Mouse (Mus musculus) limb, embryonic 15.5 days (tissue): ENCODE measurements around the gene Cux1. TPM values are rescaled to one million over a fixed set of nuclear protein-coding genes. Genes with fewer than 3 reads are reported as not detected.

Experiments
- ATAC-seq: fragments of 200-750 bp; cut with Nextera tagmentation; 2 replicates; pipeline ENCODE4 v1.8.0; 2017; ENCODE audit warnings: low read depth, moderate TSS enrichment; ENCODE audit not compliant: insufficient number of reproducible peaks, low FRiP score, low TSS enrichment
- H3K27ac ChIP-seq: fragments of 300-500 bp; sonication (generic); 2 replicates; pipeline ENCODE4 v1.5.1; 2015; ENCODE audit warnings: moderate library complexity, mild to moderate bottlenecking, inconsistent platforms
- H3K27me3 ChIP-seq: fragments of 300-500 bp; sonication (generic); 2 replicates; pipeline ENCODE4 v1.6.1; 2015; ENCODE audit warnings: inconsistent platforms
- H3K36me3 ChIP-seq: fragments of 300-500 bp; sonication (generic); 2 replicates; pipeline ENCODE4 v1.6.1; 2015; ENCODE audit warnings: inconsistent platforms
- H3K4me1 ChIP-seq: fragments of 300-500 bp; sonication (generic); 2 replicates; pipeline ENCODE4 v1.6.1; 2015; ENCODE audit warnings: inconsistent platforms
- H3K4me2 ChIP-seq: fragments of 300-500 bp; sonication (generic); 2 replicates; pipeline ENCODE4 v1.6.1; 2015; ENCODE audit warnings: mild to moderate bottlenecking, inconsistent platforms
- H3K4me3 ChIP-seq: fragments of 300-500 bp; sonication (generic); 2 replicates; pipeline ENCODE4 v1.5.1; 2015; ENCODE audit warnings: mild to moderate bottlenecking, inconsistent platforms
- H3K9ac ChIP-seq: fragments of 300-500 bp; sonication (generic); 2 replicates; pipeline ENCODE4 v1.6.1; 2015; ENCODE audit warnings: inconsistent platforms
- H3K9me3 ChIP-seq: fragments of 300-500 bp; sonication (generic); 2 replicates; pipeline ENCODE4 v1.6.1; 2016; ENCODE audit warnings: inconsistent platforms
- WGBS: fragments of 180-500 bp; shearing (Covaris S2); methylation state at CpG from one replicate; pipeline ENCODE4 v1.1.7; 2015; 5-methylcytosine and 5-hydroxymethylcytosine counted together
- polyA plus RNA-seq: library from polyadenylated mRNA; unstranded; fragments of >200 nt; fragmentation: Nextera tagmentation; extraction: Ambion mirVana; gene quantifications from 2 replicates; pipeline ENCODE4 v1.2.1, GENCODE M21; 2015

Gene Cux1
- polyA plus RNA-seq, 1 experiment from 2014 or later = 80.1 TPM

DNA sequence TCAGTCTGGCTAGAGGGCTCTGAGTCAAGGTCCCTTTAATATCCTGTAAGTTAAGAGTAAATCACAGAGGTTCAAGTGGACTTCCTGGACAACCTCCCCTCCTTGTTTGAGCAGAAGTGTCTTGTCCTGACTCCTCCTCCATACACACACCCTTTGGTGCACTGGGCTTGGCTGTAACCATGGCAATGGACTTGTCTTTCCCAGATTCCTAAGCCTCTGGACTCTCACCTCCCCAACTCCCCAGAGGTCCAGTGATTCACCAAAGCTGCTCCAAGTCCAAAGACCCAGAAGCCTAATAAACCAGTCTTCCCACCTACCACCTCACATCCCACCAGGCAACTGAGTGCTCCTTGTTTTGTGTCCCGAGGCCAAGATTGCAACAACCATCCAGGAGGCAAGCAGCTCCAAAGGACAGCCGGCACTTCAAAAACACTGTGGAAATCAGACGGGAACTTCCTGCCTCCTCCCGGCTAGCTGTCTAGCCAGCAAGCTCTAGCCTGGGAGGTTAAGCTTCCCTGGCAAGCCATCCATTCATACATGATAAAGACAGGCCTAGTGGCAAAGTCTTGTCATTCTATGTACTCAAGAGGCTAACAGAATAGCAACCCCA is 17.5 kb upstream of the Cux1 start:
- H3K4me3 ChIP-seq = no peak overlapping the region
- no peak overlapping the region for H3K9ac ChIP-seq
- H3K4me1 ChIP-seq = peaks cover 12% of the 10 kb centered on the region; the same call in 1 of the 2 replicates
- H3K27ac ChIP-seq = no peak overlapping the region
- peaks cover 28% of the 10 kb centered on the region; the same call in 1 of the 2 replicates for H3K27me3 ChIP-seq
- 28% methylated on average over 4 of the region's 4 CpGs for WGBS
- no peaks in the 10 kb centered on the region for H3K36me3 ChIP-seq
- no peak overlapping the region for H3K4me2 ChIP-seq
- H3K9me3 ChIP-seq = peaks cover 4% of the 10 kb centered on the region; the same call in 1 of the 2 replicates
- no peak for ATAC-seq

DNA sequence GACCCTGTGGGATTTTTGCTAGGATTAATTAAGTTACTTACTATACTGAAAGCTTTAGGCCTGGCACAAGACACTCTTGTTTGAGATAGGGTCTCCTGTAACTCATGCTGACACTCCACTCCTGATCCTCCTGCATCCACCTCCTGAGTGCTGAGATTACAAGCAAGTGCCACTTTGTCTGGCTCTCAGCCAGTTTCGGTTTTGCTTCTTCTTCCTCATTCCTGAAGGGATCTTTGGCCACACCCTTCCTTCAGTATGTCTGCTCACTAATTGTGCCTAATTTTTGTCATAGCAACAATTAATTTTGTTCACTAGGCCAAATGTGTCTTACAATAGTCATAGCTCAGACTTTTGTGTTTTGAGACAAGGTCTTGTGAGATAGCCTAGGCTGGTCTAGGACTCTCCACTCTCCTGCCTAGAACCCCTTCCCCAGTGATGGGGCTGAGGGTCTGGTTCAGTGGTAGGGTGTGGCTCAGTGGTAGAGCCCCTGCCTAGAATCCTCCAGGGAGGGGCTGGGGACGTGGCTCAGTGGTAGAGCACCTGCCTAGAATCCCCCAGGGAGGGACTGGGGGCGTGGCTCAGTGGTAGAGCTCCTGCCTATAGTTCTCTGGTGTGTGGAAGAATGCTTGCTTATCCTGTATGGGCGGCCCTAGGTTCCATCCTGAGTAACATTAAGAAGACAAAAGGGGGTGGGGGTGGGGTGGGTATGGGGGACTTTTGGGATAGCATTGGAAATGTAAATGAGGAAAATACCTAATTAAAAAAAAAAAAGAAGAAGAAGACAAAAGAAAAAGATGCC is 16.6 kb upstream of the Cux1 start:
- Histone ChIP-seq H3K9ac (no peak overlapping the region), H3K27me3 (peaks cover 34% of the 10 kb centered on the region; the same call in 1 of the 2 replicates), H3K4me3 (no peak overlapping the region), H3K4me2 (no peak overlapping the region), H3K9me3 (peaks cover 4% of the 10 kb centered on the region; the same call in 1 of the 2 replicates), H3K27ac (no peak overlapping the region), H3K4me1 (peaks cover 12% of the 10 kb centered on the region; the same call in 1 of the 2 replicates), H3K36me3 (no peaks in the 10 kb centered on the region)
- WGBS = 81% methylated on average over 4 of the region's 4 CpGs
- no peak for ATAC-seq

DNA sequence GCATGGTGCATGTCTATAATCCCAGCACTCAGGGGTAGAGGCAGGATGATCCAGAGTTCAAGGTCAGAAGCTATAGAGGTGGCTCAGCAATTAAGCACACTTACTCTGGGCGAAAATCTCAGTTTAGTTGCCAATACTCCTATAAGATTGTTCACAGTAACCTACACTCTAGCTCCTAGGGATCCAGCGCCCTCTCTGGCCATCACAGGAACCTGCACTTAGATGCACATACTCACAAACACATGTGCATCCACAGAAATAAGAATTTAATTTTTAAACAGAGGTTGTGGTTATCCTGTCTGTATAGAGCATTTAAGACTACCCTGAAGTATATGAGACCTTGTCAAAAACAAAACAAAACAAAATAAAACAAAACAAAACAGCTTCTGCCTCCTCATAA is 16.0 kb upstream of the Cux1 start:
- H3K4me3 ChIP-seq = no peak overlapping the region
- H3K27me3 ChIP-seq = peaks cover 40% of the 10 kb centered on the region
- peaks cover 4% of the 10 kb centered on the region; the same call in 1 of the 2 replicates for H3K9me3 ChIP-seq
- H3K9ac ChIP-seq = no peak overlapping the region
- H3K27ac ChIP-seq = no peak overlapping the region
- H3K4me2 ChIP-seq = no peak overlapping the region
- H3K36me3 ChIP-seq = no peaks in the 10 kb centered on the region
- no peak for ATAC-seq
- 82% methylated on average over 2 of the region's 2 CpGs for WGBS
- H3K4me1 ChIP-seq = peaks cover 12% of the 10 kb centered on the region; the same call in 1 of the 2 replicates

DNA sequence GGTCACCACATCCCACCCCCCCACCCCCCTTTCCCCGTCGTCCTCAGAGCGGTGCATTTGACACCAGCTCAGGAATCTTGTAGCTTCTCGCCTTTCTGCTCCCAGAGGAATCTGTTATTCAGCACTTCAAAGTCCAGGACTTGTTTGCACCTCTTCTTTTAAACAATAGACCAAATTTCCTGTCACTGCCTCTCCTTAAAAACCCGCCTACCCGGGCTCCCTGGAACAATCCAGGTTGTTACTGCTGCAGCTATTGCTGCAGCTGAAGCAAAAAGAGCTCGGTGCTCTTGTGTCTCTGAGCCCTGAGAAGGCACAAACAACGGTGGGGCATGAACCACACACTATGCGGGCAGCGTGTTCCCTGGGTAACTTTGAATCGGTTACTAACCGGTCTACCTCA is 14.9 kb upstream of the Cux1 start:
- Histone ChIP-seq H3K4me2 (no peak overlapping the region), H3K27me3 (peaks cover 47% of the 10 kb centered on the region)
- 3% methylated on average over 12 of the region's 12 CpGs for WGBS

DNA sequence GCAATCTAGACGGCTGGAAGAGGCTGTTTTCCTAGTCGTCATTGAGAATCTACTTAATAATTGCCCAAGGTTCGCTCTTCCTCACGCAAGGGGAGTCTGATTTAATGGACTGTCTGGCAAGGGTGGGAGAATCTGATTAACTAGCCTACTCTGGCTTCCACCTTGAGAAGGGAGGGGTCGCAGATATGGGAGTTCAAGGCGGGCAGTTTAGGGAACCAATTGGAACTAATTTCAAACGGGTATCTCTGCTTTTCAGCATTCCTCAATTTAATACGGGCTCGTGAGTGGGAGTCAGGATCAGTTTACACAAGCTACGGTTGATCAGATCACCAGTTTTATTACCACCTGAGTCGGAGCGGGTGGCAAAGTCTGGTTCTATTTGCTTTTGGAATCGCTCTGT is 14.3 kb upstream of the Cux1 start:
- no peak overlapping the region for H3K27ac ChIP-seq
- peaks cover 48% of the 10 kb centered on the region for H3K27me3 ChIP-seq
- 2% methylated on average over 13 of the region's 13 CpGs for WGBS
- H3K9me3 ChIP-seq = peaks cover 4% of the 10 kb centered on the region; the same call in 1 of the 2 replicates
- no peak overlapping the region for H3K9ac ChIP-seq
- peak overlapping the region; percentile 21 for H3K4me2 ChIP-seq
- H3K36me3 ChIP-seq = no peaks in the 10 kb centered on the region
- ATAC-seq = no peak
- peaks cover 12% of the 10 kb centered on the region; the same call in 1 of the 2 replicates for H3K4me1 ChIP-seq
- H3K4me3 ChIP-seq = no peak overlapping the region

More for the DNA sequence above, 14.9 kb upstream of the Cux1 start:
- no peak overlapping the region for H3K27ac ChIP-seq
- peaks cover 4% of the 10 kb centered on the region; the same call in 1 of the 2 replicates for H3K9me3 ChIP-seq
- no peaks in the 10 kb centered on the region for H3K36me3 ChIP-seq
- ATAC-seq = no peak
- no peak overlapping the region for H3K4me3 ChIP-seq
- H3K9ac ChIP-seq = no peak overlapping the region
- H3K4me1 ChIP-seq = peaks cover 12% of the 10 kb centered on the region; the same call in 1 of the 2 replicates

DNA sequence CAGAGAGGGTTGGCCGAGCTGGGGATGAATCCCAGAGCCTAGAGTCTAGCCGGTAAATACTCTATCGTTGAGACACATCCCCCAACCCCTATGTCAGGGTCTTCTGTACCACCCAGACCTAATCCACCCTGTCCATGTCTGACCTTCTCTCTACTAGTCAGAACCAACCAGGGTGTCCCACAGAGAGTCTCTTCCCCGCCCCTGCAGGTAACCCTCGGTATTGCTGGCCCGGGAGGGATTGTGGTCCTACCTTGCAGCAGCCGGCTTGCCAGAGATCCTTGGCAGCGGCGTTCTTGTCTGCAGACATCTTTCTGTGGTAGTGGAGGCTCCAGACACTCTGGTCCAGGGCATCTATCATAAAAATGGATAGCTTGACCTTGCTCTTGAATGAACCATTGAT is 13.9 kb upstream of the Cux1 start:
- Histone ChIP-seq H3K27ac (no peak overlapping the region), H3K27me3 (peaks cover 48% of the 10 kb centered on the region), H3K4me2 (peak overlapping the region; percentile 21), H3K36me3 (no peaks in the 10 kb centered on the region), H3K4me3 (no peak overlapping the region), H3K9me3 (peaks cover 4% of the 10 kb centered on the region; the same call in 1 of the 2 replicates), H3K4me1 (peaks cover 12% of the 10 kb centered on the region; the same call in 1 of the 2 replicates), H3K9ac (no peak overlapping the region)
- 0 out of 2 replicates have a peak, but pooled peaks have one; percentile 40 for ATAC-seq
- WGBS = 14% methylated on average over 9 of the region's 9 CpGs

DNA sequence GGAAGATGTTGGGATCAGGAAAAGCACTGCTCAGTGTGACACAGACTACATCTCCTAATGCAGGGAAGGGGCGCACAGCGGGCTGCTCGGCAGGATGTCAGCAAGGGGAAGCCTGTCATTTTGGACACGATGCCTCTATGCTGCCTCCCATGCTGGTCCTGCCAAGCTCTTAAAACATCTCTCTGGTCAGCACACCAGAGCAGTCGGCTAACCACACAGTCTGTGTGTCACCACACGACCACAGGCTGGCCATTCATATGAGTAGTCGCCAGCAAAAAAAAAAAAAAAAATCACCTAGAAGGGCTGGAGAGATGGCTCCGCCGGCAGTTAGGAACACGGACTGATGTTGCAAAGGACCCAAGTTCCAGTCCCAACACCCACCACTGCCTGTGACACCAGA is 10.9 kb upstream of the Cux1 start:
- Histone ChIP-seq H3K36me3 (no peaks in the 10 kb centered on the region), H3K4me3 (no peak overlapping the region), H3K4me1 (peaks cover 12% of the 10 kb centered on the region; the same call in 1 of the 2 replicates), H3K27me3 (peaks cover 70% of the 10 kb centered on the region), H3K27ac (no peak overlapping the region), H3K9ac (no peak overlapping the region), H3K4me2 (no peak overlapping the region), H3K9me3 (peaks cover 2% of the 10 kb centered on the region; the same call in 1 of the 2 replicates)
- 52% methylated on average over 10 of the region's 10 CpGs for WGBS
- no peak for ATAC-seq

DNA sequence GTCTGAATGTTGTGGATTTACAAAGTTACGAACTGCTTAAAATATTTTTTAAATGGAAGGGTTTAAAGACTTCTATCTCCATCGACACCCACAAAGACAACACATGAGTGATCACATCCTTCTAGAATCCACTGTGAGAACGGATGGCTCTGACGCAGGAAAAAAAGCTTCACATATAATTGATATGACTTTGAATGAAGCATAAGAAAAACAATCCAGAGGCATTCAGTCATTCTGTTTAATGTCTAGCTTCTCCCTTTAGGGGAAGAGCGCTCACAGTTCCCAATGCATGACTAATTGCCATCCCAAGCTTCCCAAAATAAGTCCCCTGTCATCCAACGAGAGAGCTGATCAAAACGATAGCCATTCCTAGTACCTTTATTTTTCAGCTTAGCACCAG is 2.9 kb upstream of the Cux1 start:
- Histone ChIP-seq H3K4me3 (no peak overlapping the region), H3K9ac (no peak overlapping the region), H3K4me1 (peaks cover 26% of the 10 kb centered on the region), H3K36me3 (no peaks in the 10 kb centered on the region), H3K27me3 (peaks cover 59% of the 10 kb centered on the region), H3K27ac (no peak overlapping the region), H3K4me2 (no peak overlapping the region), H3K9me3 (no peaks in the 10 kb centered on the region)
- ATAC-seq = no peak
- WGBS = 55% methylated on average over 7 of the region's 7 CpGs

DNA sequence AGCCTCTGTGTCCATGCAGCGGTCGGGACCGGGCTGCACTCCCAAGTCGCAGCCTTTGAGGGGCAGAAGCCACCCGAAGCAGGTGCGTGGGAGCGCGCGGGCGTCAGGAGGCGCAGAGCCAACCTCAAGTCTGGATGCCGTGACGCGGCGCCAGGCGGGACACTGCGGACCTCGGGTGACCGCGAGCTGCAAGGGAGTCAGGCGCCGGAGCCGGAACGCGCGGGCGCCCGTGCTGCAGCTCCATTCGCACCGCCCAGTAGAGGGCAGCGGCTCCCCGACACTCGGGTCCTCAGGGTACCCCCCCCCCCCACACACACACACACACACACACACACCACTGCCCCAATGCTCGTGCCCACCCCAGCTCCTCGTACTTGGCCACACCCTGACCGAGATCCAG is 1.5 kb upstream of the Cux1 start:
- Histone ChIP-seq H3K27ac (no peak overlapping the region), H3K4me2 (peak overlapping the region; percentile 100), H3K4me3 (peak overlapping the region; percentile 95), H3K27me3 (peaks cover 48% of the 10 kb centered on the region), H3K9ac (no peak overlapping the region), H3K4me1 (peaks cover 32% of the 10 kb centered on the region), H3K36me3 (no peaks in the 10 kb centered on the region), H3K9me3 (no peaks in the 10 kb centered on the region)
- under 1% methylated on average over 36 of the region's 36 CpGs for WGBS
- ATAC-seq = no peak; the same call in 1 of the 2 replicates

DNA sequence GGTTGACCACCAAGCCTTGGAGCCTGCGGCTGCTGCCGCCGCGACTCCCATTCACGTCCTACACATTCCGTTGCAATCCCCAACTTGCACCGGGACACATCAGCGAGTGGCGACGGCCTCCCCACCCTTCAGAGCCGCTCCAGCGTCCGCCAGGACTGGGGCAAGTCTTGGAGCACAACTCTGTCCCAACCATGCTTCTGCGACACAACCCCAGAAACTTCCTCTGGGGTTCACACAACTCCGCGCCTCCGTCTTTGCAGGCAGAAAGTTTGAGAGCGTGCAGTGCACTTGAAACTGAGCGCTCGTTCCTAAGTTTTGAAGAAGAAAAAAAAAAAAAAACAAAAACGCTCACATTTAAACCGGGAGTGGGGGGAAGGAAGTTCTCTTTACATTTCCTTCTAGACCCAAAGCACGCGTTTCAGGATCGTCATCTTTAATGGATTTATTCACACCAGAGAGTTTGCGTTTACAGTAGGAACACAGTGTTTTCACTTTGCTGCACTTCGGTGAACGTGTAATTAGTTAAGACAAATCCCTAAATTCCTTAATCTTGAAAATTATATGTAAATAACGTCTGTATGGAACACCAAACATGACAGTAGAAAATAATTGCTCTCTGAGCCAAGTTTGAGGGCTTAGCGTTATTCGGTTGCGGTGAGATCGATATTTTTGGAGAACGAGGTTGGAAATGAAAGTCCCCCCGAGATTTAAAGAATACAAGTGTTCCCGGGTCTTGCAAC is 906 bp upstream of the Cux1 start:
- Histone ChIP-seq H3K4me1 (peaks cover 32% of the 10 kb centered on the region), H3K4me3 (peak overlapping the region; percentile 95), H3K36me3 (no peaks in the 10 kb centered on the region), H3K27me3 (peaks cover 42% of the 10 kb centered on the region), H3K9me3 (no peaks in the 10 kb centered on the region), H3K27ac (no peak overlapping the region), H3K9ac (peak overlapping the region; percentile 45; the same call in 1 of the 2 replicates), H3K4me2 (peak overlapping the region; percentile 100)
- ATAC-seq = no peak
- under 1% methylated on average over 36 of the region's 36 CpGs for WGBS

DNA sequence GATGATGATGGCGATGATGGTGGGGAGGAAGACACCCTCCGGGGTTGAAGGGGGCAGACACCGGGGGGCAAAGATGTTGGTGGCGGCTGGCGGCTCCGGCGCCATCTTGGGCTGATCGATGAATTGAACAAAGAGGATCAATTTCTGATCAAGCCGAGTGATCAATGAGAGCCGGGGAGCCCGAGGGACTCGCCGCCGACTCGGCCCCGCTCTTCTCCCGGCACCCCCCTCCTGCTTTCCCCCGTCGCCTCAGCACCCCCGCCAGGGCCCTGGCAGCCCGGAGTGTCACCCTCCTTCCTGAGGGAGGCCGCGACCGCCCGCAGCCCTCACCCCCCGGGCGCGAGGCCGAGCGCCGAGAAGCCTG is 496 bp downstream of the Cux1 start:
- ATAC-seq = peak; percentile 44
- peak overlapping the region; percentile 89 for H3K27ac ChIP-seq
- no peaks in the 10 kb centered on the region for H3K9me3 ChIP-seq
- no peaks in the 10 kb centered on the region for H3K36me3 ChIP-seq
- H3K27me3 ChIP-seq = peaks cover 33% of the 10 kb centered on the region
- peak overlapping the region; percentile 95 for H3K4me3 ChIP-seq
- WGBS = under 1% methylated on average over 31 of the region's 31 CpGs
- H3K4me2 ChIP-seq = peak overlapping the region; percentile 100
- H3K9ac ChIP-seq = peak overlapping the region; percentile 83
- H3K4me1 ChIP-seq = peaks cover 35% of the 10 kb centered on the region
